Mouse (Mus musculus): ENCODE data around the gene Sema6d.

DNA sequence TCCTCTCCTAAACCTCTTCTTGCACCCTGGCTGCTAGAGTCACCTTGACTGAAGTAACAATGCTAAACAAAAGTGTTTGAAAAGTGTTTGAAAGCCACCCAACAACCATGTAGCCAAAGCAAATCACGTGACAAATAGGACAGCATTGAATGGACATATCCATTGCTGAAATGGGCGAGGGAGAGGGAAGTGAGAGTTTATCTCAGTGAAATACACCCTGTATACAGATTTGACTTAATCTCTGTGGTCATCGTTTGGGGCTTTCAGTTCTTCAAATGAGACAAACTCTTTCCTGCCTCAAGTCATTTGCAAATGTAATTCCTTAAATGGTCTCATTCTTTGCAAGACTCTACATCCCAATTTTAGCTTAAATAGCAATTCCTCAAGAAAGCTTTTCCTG is 174.5 kb downstream of the Sema6d start:
- TF ChIP-seq EP300 (IDR thresholded peaks at IDR 0.05; ENCODE audit: low read depth) (no peak), CTCF (IDR thresholded peaks at IDR 0.05; ENCODE audit: low read depth) (no peak)

All from liver, postnatal 0 days (tissue).